Mouse (Mus musculus) embryonic facial prominence, embryonic 10.5 days (tissue): ENCODE results near the gene Gale. TPM values are rescaled to one million over a fixed set of nuclear protein-coding genes. Genes with fewer than 3 reads are reported as not detected.
A peak's percentile ranks its signal among the peaks of the same experiment; 100 is the strongest.

Experiments used
- DNase-seq: peaks from one replicate; pipeline ENCODE4 v3.0.0-alpha.2; 2017; ENCODE audit warnings: low spot score
- H3K27ac ChIP-seq: fragments of 300-500 bp; sonication (generic); replicated peaks from 2 replicates; pipeline ENCODE4 v1.5.1; 2016; ENCODE audit warnings: mild to moderate bottlenecking
- H3K27me3 ChIP-seq: fragments of 300-500 bp; sonication (generic); replicated peaks from 2 replicates; pipeline ENCODE4 v1.6.1; 2016; ENCODE audit warnings: low read depth, mild to moderate bottlenecking; ENCODE audit not compliant: poor library complexity, severe bottlenecking
- H3K36me3 ChIP-seq: fragments of 300-500 bp; sonication (generic); replicated peaks from 2 replicates; pipeline ENCODE4 v1.6.1; 2016; ENCODE audit warnings: mild to moderate bottlenecking, moderate library complexity
- H3K4me1 ChIP-seq: fragments of 300-500 bp; sonication (generic); 2 replicates; pipeline ENCODE4 v1.6.1; 2016
- H3K4me3 ChIP-seq: fragments of 300-500 bp; sonication (generic); 2 replicates; pipeline ENCODE4 v1.5.1; 2016; ENCODE audit warnings: mild to moderate bottlenecking, moderate library complexity
- H3K9me3 ChIP-seq: fragments of 300-500 bp; sonication (generic); 2 replicates; pipeline ENCODE4 v1.6.1; 2016; ENCODE audit warnings: mild to moderate bottlenecking
- WGBS: fragments of 180-500 bp; shearing (Covaris S2); methylation state at CpG from one replicate; pipeline ENCODE4 v1.1.7; 2016; 5-methylcytosine and 5-hydroxymethylcytosine counted together
- polyA plus RNA-seq: library from polyadenylated mRNA; unstranded; fragments of >200 nt; fragmentation: Nextera tagmentation; extraction: Ambion mirVana; gene quantifications from 2 replicates; pipeline ENCODE4 v1.2.1, GENCODE M21; 2016

Gale gene
- polyA plus RNA-seq, 1 experiment from 2014 or later = 39.7 TPM

- Histone ChIP-seq H3K36me3 (peaks cover 17% of the 10 kb centered on the region), H3K4me3 (peak overlapping the region; percentile 76), H3K9me3 (peaks cover 6% of the 10 kb centered on the region; the same call in 1 of the 2 replicates), H3K4me1 (peaks cover 19% of the 10 kb centered on the region), H3K27me3 (no peaks in the 10 kb centered on the region), H3K27ac (peak overlapping the region; percentile 70)
- peak; percentile 30 for DNase-seq
- WGBS = 2% methylated on average over 28 of the region's 28 CpGs
Measured at GRCm38 (mm10) chr4:135946659-135947301, 16.7 kb upstream of the Gale start.

- no peaks in the 10 kb centered on the region for H3K27me3 ChIP-seq
Measured at GRCm38 (mm10) chr4:135948142-135948541, 15.4 kb upstream of the Gale start.

GRCm38 (mm10) chr4:135949475-135949874, 14.1 kb upstream of the Gale start:
- no peak for DNase-seq
- WGBS = 88% methylated on average over 10 of the region's 10 CpGs

More at GRCm38 (mm10) chr4:135948142-135948541, 15.4 kb upstream of the Gale start:
- H3K4me3 ChIP-seq = no peak overlapping the region
- no peak for DNase-seq
- H3K4me1 ChIP-seq = peaks cover 19% of the 10 kb centered on the region
- H3K27ac ChIP-seq = no peak overlapping the region
- WGBS = 94% methylated on average over 8 of the region's 8 CpGs
- peaks cover 6% of the 10 kb centered on the region; the same call in 1 of the 2 replicates for H3K9me3 ChIP-seq
- H3K36me3 ChIP-seq = peaks cover 31% of the 10 kb centered on the region

GRCm38 (mm10) chr4:135949911-135950310, 13.6 kb upstream of the Gale start:
- DNase-seq = no peak
- Histone ChIP-seq H3K9me3 (peaks cover 6% of the 10 kb centered on the region; the same call in 1 of the 2 replicates), H3K36me3 (peaks cover 33% of the 10 kb centered on the region), H3K4me1 (peaks cover 19% of the 10 kb centered on the region), H3K4me3 (no peak overlapping the region), H3K27ac (no peak overlapping the region), H3K27me3 (no peaks in the 10 kb centered on the region)
- 75% methylated on average over 6 of the region's 6 CpGs for WGBS

More at GRCm38 (mm10) chr4:135949475-135949874, 14.1 kb upstream of the Gale start:
- H3K4me1 ChIP-seq = peaks cover 19% of the 10 kb centered on the region
- H3K9me3 ChIP-seq = peaks cover 6% of the 10 kb centered on the region; the same call in 1 of the 2 replicates
- H3K36me3 ChIP-seq = peaks cover 33% of the 10 kb centered on the region
- no peak overlapping the region for H3K27ac ChIP-seq
- no peak overlapping the region for H3K4me3 ChIP-seq
- no peaks in the 10 kb centered on the region for H3K27me3 ChIP-seq

GRCm38 (mm10) chr4:135950365-135950764, 13.2 kb upstream of the Gale start:
- Histone ChIP-seq H3K36me3 (peaks cover 37% of the 10 kb centered on the region), H3K9me3 (peaks cover 6% of the 10 kb centered on the region; the same call in 1 of the 2 replicates), H3K27me3 (no peaks in the 10 kb centered on the region), H3K4me3 (no peak overlapping the region), H3K4me1 (peaks cover 19% of the 10 kb centered on the region), H3K27ac (no peak overlapping the region)
- 92% methylated on average over 6 of the region's 6 CpGs for WGBS
- no peak for DNase-seq

- Histone ChIP-seq H3K9me3 (peaks cover 6% of the 10 kb centered on the region; the same call in 1 of the 2 replicates), H3K36me3 (peaks cover 48% of the 10 kb centered on the region), H3K4me3 (no peak overlapping the region), H3K4me1 (peaks cover 9% of the 10 kb centered on the region; the same call in 1 of the 2 replicates), H3K27me3 (no peaks in the 10 kb centered on the region), H3K27ac (no peak overlapping the region)
- no peak for DNase-seq
- WGBS = 90% methylated on average over 3 of the region's 3 CpGs
Measured at GRCm38 (mm10) chr4:135951505-135951904, 12.0 kb upstream of the Gale start.

GRCm38 (mm10) chr4:135953179-135953578, 10.3 kb upstream of the Gale start:
- peaks cover 6% of the 10 kb centered on the region; the same call in 1 of the 2 replicates for H3K9me3 ChIP-seq
- peaks cover 57% of the 10 kb centered on the region for H3K36me3 ChIP-seq
- no peak overlapping the region for H3K27ac ChIP-seq
- WGBS = 87% methylated on average over 3 of the region's 3 CpGs
- no peak for DNase-seq
- H3K4me3 ChIP-seq = no peak overlapping the region
- H3K4me1 ChIP-seq = 0 out of 2 replicates have a peak, but pooled peaks cover under 1% of the 10 kb centered on the region
- no peaks in the 10 kb centered on the region for H3K27me3 ChIP-seq

GRCm38 (mm10) chr4:135954241-135954640, 9.3 kb upstream of the Gale start:
- Histone ChIP-seq H3K27ac (no peak overlapping the region), H3K9me3 (peaks cover 6% of the 10 kb centered on the region; the same call in 1 of the 2 replicates), H3K4me3 (no peak overlapping the region), H3K36me3 (peaks cover 64% of the 10 kb centered on the region), H3K27me3 (no peaks in the 10 kb centered on the region), H3K4me1 (no peaks in the 10 kb centered on the region)
- 14% methylated on average over 2 of the region's 2 CpGs for WGBS
- DNase-seq = peak; percentile 76

GRCm38 (mm10) chr4:135955886-135956285, 7.6 kb upstream of the Gale start:
- peaks cover 6% of the 10 kb centered on the region; the same call in 1 of the 2 replicates for H3K9me3 ChIP-seq
- WGBS = 86% methylated on average over 9 of the region's 9 CpGs
- H3K36me3 ChIP-seq = peaks cover 71% of the 10 kb centered on the region
- no peaks in the 10 kb centered on the region for H3K27me3 ChIP-seq
- H3K4me3 ChIP-seq = no peak overlapping the region
- DNase-seq = no peak
- H3K4me1 ChIP-seq = no peaks in the 10 kb centered on the region
- no peak overlapping the region for H3K27ac ChIP-seq

- Histone ChIP-seq H3K27ac (no peak overlapping the region), H3K9me3 (no peaks in the 10 kb centered on the region), H3K4me1 (peaks cover 9% of the 10 kb centered on the region), H3K27me3 (no peaks in the 10 kb centered on the region), H3K4me3 (no peak overlapping the region), H3K36me3 (peaks cover 59% of the 10 kb centered on the region)
- 59% methylated on average over 8 of the region's 8 CpGs for WGBS
- DNase-seq = no peak
Measured at GRCm38 (mm10) chr4:135958354-135958753, 5.2 kb upstream of the Gale start.

GRCm38 (mm10) chr4:135960717-135961116, 2.8 kb upstream of the Gale start:
- peaks cover 59% of the 10 kb centered on the region for H3K36me3 ChIP-seq
- H3K27ac ChIP-seq = no peak overlapping the region
- peaks cover 24% of the 10 kb centered on the region for H3K4me1 ChIP-seq
- peak; percentile 86 for DNase-seq
- 0 out of 2 replicates have a peak, but pooled peaks cover 6% of the 10 kb centered on the region for H3K27me3 ChIP-seq
- no peak overlapping the region for H3K4me3 ChIP-seq
- WGBS = 25% methylated on average over 5 of the region's 5 CpGs
- no peaks in the 10 kb centered on the region for H3K9me3 ChIP-seq

- Histone ChIP-seq H3K27ac (no peak overlapping the region), H3K36me3 (peaks cover 59% of the 10 kb centered on the region), H3K4me1 (peaks cover 24% of the 10 kb centered on the region), H3K27me3 (0 out of 2 replicates have a peak, but pooled peaks cover 6% of the 10 kb centered on the region), H3K4me3 (0 out of 2 replicates have a peak overlapping the region, but pooled peaks have one; percentile 11), H3K9me3 (no peaks in the 10 kb centered on the region)
- 89% methylated on average over 5 of the region's 5 CpGs for WGBS
- DNase-seq = no peak
Measured at GRCm38 (mm10) chr4:135961709-135962108, 1.8 kb upstream of the Gale start.

- Histone ChIP-seq H3K4me3 (peak overlapping the region; percentile 83; the same call in 1 of the 2 replicates), H3K36me3 (peaks cover 64% of the 10 kb centered on the region), H3K4me1 (peaks cover 24% of the 10 kb centered on the region), H3K9me3 (no peaks in the 10 kb centered on the region), H3K27ac (no peak overlapping the region), H3K27me3 (0 out of 2 replicates have a peak, but pooled peaks cover 6% of the 10 kb centered on the region)
- no peak for DNase-seq
- WGBS = 85% methylated on average over 7 of the region's 7 CpGs
Measured at GRCm38 (mm10) chr4:135962198-135962597, 1.3 kb upstream of the Gale start.
